Mouse (Mus musculus): ENCODE data around the gene Arntl. TPM values are rescaled to one million over a fixed set of nuclear protein-coding genes. Genes with fewer than 3 reads are reported as not detected.
"Not testable (repeated sequence)": the region's sequence is repeated elsewhere in the genome, so short reads cannot be mapped to it uniquely, and the experiment has no call there.

Gene Arntl
- total RNA-seq, 2 experiments from 2014 or later, result 22.9 to 25.7 TPM

- DNase-seq, result no peak
These were observed 44.3 kb downstream of the Arntl start for GRCm38 (mm10) chr7:113251554-113251953.

- no peak for DNase-seq
These were observed 46.6 kb downstream of the Arntl start for GRCm38 (mm10) chr7:113253777-113254405.

- DNase-seq, result peak; percentile 63
These were observed 48.8 kb downstream of the Arntl start for GRCm38 (mm10) chr7:113256046-113256445.

- no peak for DNase-seq
These were observed 51.2 kb downstream of the Arntl start for GRCm38 (mm10) chr7:113258430-113258829.

- DNase-seq, result peak; percentile 80
These were observed 53.3 kb downstream of the Arntl start for GRCm38 (mm10) chr7:113260321-113261167.

GRCm38 (mm10) chr7:113261690-113262089, 54.4 kb downstream of the Arntl start:
- no peak for DNase-seq

- DNase-seq, result not testable (repeated sequence)
These were observed 55.5 kb downstream of the Arntl start for GRCm38 (mm10) chr7:113262510-113263467.

- no peak for DNase-seq
These were observed 56.7 kb downstream of the Arntl start for GRCm38 (mm10) chr7:113263990-113264389.

GRCm38 (mm10) chr7:113268287-113268686, 61.0 kb downstream of the Arntl start:
- DNase-seq, result peak; percentile 83

- no peak for DNase-seq
These were observed 61.8 kb downstream of the Arntl start for GRCm38 (mm10) chr7:113269081-113269480.

GRCm38 (mm10) chr7:113269921-113270320, 62.7 kb downstream of the Arntl start:
- no peak for DNase-seq

GRCm38 (mm10) chr7:113270551-113270950, 63.3 kb downstream of the Arntl start:
- DNase-seq, result peak; percentile 52

GRCm38 (mm10) chr7:113270991-113271390, 63.7 kb downstream of the Arntl start:
- no peak for DNase-seq

GRCm38 (mm10) chr7:113272338-113272997, 65.2 kb downstream of the Arntl start:
- DNase-seq, result no peak

GRCm38 (mm10) chr7:113277245-113277644, 70.0 kb downstream of the Arntl start:
- no peak for DNase-seq

- DNase-seq, result no peak
These were observed 71.2 kb downstream of the Arntl start for GRCm38 (mm10) chr7:113278493-113278892.

GRCm38 (mm10) chr7:113279246-113279645, 72.0 kb downstream of the Arntl start:
- DNase-seq, result no peak

GRCm38 (mm10) chr7:113285405-113285804, 78.1 kb downstream of the Arntl start:
- DNase-seq, result no peak

GRCm38 (mm10) chr7:113289211-113289610, 81.9 kb downstream of the Arntl start:
- DNase-seq, result no peak

GRCm38 (mm10) chr7:113291741-113292140, 84.5 kb downstream of the Arntl start:
- DNase-seq, result no peak

GRCm38 (mm10) chr7:113292193-113292592, 84.9 kb downstream of the Arntl start:
- no peak for DNase-seq

GRCm38 (mm10) chr7:113294598-113294997, 87.3 kb downstream of the Arntl start:
- no peak for DNase-seq
